Mouse (Mus musculus): ENCODE measurements at regions not wholly inside any gene's neighbourhood (a gene's known extent, or its start where the extent isn't known, plus 50 kb on each side); places are given as distances from the start of the nearest gene placed in this dataset.

GRCm38 (mm10) chr10:16789641-16790243, 933.3 kb upstream of the Cited2 start:
- peak; percentile 4 for DNase-seq

- DNase-seq: peak; percentile 6
These were observed 919.0 kb upstream of the Cited2 start for GRCm38 (mm10) chr10:16803978-16804377.

DNA sequence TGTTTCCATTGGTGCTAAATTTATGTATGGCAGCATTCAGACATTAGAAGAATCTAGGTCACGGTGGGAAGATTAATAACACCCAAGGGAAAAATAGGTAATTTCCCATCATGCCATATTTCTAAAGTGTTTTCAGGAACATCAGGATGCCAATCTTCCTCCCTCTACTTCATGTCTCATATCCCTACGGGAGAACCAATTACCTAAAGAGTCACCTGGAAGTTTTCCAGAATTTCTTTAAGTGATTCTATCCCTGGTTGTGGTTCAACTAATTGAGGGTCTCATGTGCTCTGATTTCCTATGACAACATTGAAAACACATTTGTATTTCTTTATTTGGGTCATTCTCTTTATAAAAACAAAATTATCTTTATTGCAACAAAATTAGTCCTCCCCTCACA, 912.3 kb upstream of the Cited2 start:
- no peak for DNase-seq

DNA sequence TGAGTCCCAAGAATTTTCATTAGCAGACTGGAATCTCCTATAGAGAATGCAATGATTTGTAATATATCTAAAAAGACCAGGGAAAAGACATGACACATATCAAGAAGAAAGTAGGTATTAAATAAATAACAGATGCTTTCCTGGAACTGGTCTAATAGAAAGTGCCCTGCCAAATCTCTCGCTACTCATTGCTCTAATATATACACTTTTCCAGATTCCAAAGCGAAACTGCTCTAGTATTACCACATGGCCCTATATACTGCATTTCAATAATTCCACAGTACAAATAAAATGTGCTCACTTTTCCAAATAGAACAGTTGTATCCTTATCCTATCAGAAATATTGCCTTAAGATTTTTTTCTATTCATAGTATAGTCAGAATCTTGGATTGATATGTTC, 909.0 kb upstream of the Cited2 start:
- DNase-seq: no peak

- DNase-seq: no peak
These were observed 861.5 kb upstream of the Cited2 start for GRCm38 (mm10) chr10:16861534-16861933.

DNA sequence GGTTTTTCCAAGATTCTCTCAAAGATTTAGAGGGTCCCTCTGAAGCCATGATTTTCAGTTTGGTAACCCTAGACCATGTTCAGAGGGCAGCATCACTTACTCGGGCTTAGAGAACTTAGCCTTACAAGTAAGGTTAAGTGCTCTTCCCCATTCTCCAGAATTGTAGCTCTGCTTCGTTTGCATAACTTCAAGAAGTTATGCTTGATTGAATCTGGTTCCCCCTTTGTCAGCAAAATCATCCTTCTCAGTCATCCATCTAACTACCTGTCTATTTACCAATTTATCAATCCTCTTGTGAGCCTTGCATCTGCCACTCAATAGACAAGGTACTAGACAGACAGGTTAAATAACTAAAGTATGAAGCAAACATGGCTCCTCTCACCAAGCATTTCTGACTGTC, 856.1 kb upstream of the Cited2 start:
- no peak for DNase-seq

DNA sequence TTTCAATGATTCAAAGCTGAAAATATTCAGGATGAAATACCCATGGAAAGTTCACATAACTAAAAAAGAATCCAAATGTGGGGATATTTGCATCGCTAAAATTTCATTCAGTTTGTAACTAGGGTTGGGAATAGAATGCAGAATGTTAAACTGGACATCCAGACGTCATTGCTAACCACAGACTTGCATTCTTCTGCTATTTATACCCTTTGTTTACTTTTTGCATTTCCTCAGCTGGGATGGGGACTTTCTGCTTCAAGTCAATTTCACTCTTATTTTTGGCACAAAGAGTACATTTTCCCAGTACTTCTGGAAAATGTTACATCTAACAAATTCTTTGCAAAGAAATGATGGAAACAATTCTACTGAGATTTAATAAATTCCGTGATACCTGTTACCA, 848.9 kb upstream of the Cited2 start:
- no peak for DNase-seq

- DNase-seq: no peak
These were observed 844.8 kb upstream of the Cited2 start for GRCm38 (mm10) chr10:16878197-16878596.

GRCm38 (mm10) chr10:16893316-16893715, 829.7 kb upstream of the Cited2 start:
- no peak for DNase-seq

GRCm38 (mm10) chr10:16895332-16895731, 827.7 kb upstream of the Cited2 start:
- DNase-seq: no peak

GRCm38 (mm10) chr10:16922888-16923287, 800.1 kb upstream of the Cited2 start:
- DNase-seq: no peak

GRCm38 (mm10) chr10:16923851-16924250, 799.2 kb upstream of the Cited2 start:
- no peak for DNase-seq

DNA sequence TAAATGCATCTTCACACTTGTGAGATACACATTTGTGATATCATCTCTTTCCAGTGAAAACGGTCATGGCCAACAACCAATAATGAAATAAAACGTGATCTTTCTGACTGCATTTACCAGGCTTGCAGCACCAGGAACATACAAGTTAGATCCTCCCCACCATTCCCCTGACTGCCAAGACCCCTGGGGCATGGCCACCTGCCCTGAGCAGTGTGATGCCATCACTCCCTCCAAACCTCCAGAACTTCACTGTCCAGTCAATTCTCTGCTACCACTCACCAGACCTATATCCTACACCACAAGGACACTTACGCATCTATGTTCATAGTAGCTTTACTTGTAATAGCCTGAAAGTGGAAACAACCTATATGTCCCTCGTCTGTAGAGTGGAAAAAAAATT, 785.3 kb upstream of the Cited2 start:
- DNase-seq: no peak

DNA sequence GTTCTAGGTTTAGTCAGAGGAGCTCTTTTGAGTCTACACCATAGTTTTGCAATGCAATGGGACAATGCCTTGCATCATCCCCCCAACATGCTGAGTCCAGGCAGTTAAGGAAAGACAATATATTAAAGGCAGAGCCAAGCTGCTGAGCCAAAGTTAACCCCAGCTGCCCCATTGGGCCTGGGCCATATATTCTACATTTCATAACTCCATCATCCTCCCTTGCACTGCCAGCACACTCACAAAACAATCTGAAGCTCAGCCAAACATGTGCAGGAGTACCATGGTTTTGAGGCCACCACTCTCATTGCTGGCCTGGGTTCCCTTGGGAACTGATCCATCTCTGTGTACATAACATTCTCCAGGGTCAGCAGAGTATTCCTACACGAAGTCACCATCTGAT, 771.4 kb upstream of the Cited2 start:
- DNase-seq: no peak

GRCm38 (mm10) chr10:16960971-16961370, 762.0 kb upstream of the Cited2 start:
- no peak for DNase-seq

- no peak for DNase-seq
These were observed 760.6 kb upstream of the Cited2 start for GRCm38 (mm10) chr10:16962463-16962862.

- DNase-seq: no peak
These were observed 744.2 kb upstream of the Cited2 start for GRCm38 (mm10) chr10:16978770-16979169.

DNA sequence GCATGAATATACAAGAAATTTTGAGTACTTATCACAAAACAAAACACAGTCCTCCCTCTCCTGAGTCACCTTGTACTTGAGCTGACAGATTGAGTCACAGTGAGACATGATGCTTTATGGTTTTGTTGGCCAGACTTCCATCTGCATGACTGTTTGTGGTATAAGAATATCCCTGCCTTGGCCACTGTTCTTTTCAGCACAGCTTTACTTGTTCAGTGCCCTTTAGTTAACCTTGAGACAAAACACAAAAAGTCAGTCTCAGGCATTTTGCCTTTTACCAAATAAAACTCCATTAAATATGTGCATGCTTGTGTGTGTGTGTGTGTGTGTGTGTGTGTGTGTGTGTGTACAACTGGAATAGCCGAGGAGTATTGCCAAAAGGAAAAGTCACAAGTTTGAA, 732.8 kb upstream of the Cited2 start:
- peak; percentile 4 for DNase-seq

DNA sequence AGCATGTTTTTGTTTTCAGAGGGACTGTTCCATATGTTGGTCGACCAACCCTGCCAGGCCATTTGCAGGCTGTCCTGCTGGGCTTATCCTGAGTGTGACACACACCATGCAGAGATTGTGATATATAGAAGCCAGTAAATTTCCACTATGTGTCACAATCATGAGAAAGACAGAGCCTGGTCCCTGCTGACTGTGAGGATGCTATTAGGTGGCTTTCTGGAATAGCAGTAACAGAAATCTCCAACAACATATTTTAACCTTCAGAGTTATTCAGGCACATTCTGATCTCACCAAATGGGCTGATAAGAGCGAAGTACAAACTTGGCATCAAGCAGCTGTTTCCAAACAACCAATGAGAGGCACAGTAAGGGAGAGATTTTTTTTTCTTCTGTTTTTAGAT, 729.2 kb upstream of the Cited2 start:
- DNase-seq: no peak

DNA sequence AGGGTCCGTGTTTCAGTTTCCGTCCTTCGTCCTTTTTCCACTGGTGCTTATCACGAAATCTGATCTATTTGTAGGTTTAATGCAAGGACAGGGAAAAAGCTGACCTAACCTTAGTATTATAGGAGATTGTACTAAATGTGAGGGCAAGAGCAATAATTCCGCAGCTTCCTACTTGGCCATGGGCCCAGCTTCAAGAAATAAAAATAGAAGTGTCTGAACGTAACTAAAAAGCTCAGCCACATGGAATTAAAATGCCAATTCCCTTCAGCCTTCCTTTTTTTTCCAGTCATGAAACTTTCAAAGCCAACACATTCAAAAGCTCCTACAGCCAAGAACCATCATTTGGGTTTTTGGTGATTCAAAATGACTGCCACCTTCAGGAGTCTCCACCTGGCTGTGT, 728.5 kb upstream of the Cited2 start:
- DNase-seq: no peak

DNA sequence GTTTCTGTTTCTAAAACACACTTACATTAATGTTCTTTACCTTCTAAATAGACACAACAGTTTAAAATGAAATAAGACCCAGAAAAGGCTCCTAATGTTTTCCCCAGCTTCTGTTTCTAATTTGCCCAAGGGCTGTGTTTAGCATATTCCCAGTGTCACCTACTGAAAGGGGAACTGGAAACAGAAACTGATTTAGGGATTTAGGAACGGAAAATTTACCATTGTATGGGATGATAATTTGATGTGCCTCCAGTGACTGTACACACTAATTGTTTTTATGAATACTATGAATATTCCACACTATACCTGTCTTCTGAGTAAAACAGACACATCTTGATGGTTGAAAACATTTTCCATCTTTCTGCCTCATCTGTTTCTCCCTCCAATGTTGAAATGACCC, 728.0 kb upstream of the Cited2 start:
- DNase-seq: no peak

GRCm38 (mm10) chr10:16996820-16997466, 726.1 kb upstream of the Cited2 start:
- DNase-seq: peak; percentile 66

DNA sequence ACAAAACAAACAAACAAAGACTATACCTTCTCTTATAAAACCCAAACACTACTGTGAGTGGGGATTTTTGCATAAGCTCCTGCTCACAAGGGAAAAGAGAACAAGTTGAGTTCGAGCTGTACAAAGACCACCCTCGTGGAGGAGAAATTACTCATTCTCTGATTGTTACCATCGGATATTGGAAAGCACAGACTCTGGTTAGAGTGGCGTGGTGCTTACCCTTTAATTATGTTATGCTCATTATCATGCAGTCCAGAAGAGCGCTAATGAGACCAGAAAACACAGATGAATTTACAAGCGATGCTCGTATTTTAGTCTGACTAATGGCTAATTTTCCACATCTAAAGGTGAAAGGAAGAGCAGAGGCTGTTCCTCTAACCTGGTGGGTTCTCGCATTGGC, 721.7 kb upstream of the Cited2 start:
- DNase-seq: no peak

DNA sequence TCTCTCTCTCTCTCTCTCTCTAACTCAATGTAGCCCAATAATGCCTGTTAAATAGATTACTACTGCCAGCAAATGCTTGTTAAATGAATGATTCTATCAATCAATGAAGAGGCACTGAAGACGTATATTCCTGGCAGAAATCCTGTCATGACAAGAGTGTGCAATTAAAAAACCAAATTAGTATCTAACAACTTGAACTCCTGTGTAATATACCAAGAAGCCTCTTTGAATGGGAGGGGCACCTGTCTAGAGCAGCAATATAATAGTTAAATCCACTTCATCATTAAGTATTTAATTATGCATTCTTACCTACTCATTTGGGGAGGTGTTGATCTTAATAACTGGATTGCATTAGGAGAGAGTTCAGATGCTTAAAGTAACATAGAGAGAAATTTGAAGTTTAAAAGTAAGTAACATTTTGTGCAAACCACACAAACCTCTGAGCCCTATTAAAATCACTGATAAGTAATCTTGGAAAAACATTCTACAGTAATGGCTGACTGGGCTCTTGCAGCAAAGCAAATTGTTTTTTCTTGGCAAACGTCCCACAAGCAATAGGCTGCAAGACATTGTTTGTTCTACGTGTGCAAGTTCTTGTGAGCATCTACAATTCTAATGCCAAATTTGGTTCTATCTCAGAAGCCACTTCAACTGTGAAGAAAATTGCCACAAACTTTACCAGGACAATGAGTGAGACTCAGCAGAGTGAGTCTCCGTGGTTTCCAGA, 719.7 kb upstream of the Cited2 start:
- DNase-seq: no peak

Measured in layer of hippocampus, adult 9-11 months (tissue).